25 mouse cellular contexts compared by ENCODE assay signal in the genomic region with DNA sequence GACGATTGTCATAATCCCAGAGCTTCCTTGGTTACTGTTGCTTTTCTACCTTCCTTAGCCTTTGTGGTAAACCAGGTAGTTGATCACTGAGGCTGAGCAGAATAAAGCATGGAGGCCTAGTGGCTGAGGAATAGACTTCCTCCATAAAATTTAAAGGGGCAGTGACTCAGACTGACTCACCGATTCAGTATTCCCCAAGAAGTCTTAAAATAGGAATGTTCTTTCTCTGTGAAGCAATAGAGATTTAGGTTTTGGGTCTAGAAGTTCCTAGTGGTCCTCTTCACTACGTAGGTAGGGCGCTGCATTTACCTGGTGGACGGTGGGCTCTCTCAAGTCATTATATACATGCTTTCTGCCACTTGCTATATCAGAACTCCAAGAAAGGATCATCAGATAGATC.
DNase-seq lines count a peak whose midpoint lies in the region; ATAC-seq and TF ChIP-seq lines count a peak whose summit lies in the region.
"Had no signal": no experiment of that assay in that cellular context is flagged by ENCODE, and none has a peak within 500 bp of the region (broad histone marks: within the 10 kb centered on the region; RNA-seq: fewer than 3 reads in every experiment).

No protein-coding gene starts in this region.

- peak overlapping the region; percentile 5 for H3K4me2 ChIP-seq in myocyte (ENCODE audit: low read depth)
- no peak overlapping the region for H3K4me2 ChIP-seq in liver, embryonic 11.5 days
- no peak overlapping the region for H3K4me2 ChIP-seq in hindbrain, embryonic 14.5 days (replicated peaks)
- H3K4me2 ChIP-seq: embryonic facial prominence, embryonic 12.5 days; forebrain, embryonic 12.5 days had no signal

- H3K4me1 ChIP-seq in liver, embryonic 11.5 days (replicated peaks; ENCODE audit: control insufficient read depth, insufficient read depth, low read length): no peaks in the 10 kb centered on the region
- no peaks in the 10 kb centered on the region for H3K4me1 ChIP-seq in hindbrain, embryonic 14.5 days (replicated peaks; ENCODE audit: control insufficient read depth, insufficient read depth, low read length)
- H3K4me1 ChIP-seq: embryonic facial prominence, embryonic 10.5 days; embryonic facial prominence, embryonic 12.5 days; forebrain, embryonic 10.5 days; forebrain, embryonic 12.5 days had no signal

- 74% methylated on average over 5 of the region's 5 CpGs for WGBS in liver, embryonic 11.5 days
- WGBS in hindbrain, embryonic 14.5 days: 90% methylated on average over 5 of the region's 5 CpGs

- no peaks in the 10 kb centered on the region for H3K9me3 ChIP-seq in liver, embryonic 11.5 days (ENCODE audit: control insufficient read depth, low read length)
- H3K9me3 ChIP-seq in hindbrain, embryonic 14.5 days (ENCODE audit: control insufficient read depth, low read length): no peaks in the 10 kb centered on the region
- H3K9me3 ChIP-seq: embryonic facial prominence, embryonic 10.5 days; embryonic facial prominence, embryonic 12.5 days; forebrain, embryonic 10.5 days; forebrain, embryonic 12.5 days had no signal

- no peak overlapping the region for H3ac ChIP-seq in C2C12 (ENCODE audit: control insufficient read depth, insufficient read length, low read depth)
- no peak overlapping the region for H3ac ChIP-seq in myocyte (ENCODE audit: control insufficient read depth, insufficient read length)

- ATAC-seq in liver, embryonic 11.5 days (replicated peaks; ENCODE audit: low FRiP score): no peak
- ATAC-seq in hindbrain, embryonic 14.5 days (ENCODE audit: low FRiP score): no peak
- ATAC-seq: activated CD4-positive, CD25-positive, alpha-beta regulatory T cell, adult 4 months; forebrain, embryonic 14.5 days; forebrain, embryonic 16.5 days; Patski had no signal

- H3K79me3 ChIP-seq in C2C12 (ENCODE audit: low read depth): no peaks in the 10 kb centered on the region

- no peaks in the 10 kb centered on the region for H3K36me3 ChIP-seq in C2C12 (ENCODE audit: control insufficient read depth, insufficient read depth)
- H3K36me3 ChIP-seq in myocyte (ENCODE audit: control insufficient read depth, insufficient read depth): no peaks in the 10 kb centered on the region
- no peaks in the 10 kb centered on the region for H3K36me3 ChIP-seq in liver, embryonic 11.5 days (ENCODE audit: control insufficient read depth, insufficient read depth, low read length)
- no peaks in the 10 kb centered on the region for H3K36me3 ChIP-seq in hindbrain, embryonic 14.5 days (replicated peaks; ENCODE audit: control insufficient read depth, insufficient read depth)
- H3K36me3 ChIP-seq: embryonic facial prominence, embryonic 10.5 days; embryonic facial prominence, embryonic 12.5 days; forebrain, embryonic 10.5 days; forebrain, embryonic 12.5 days had no signal

- no peak for TF ChIP-seq POLR2A in myocyte (IDR thresholded peaks at IDR 0.05; ENCODE audit: insufficient read length, low read depth)

- H3K79me2 ChIP-seq in C2C12 (ENCODE audit: control insufficient read depth, insufficient read depth) (no peaks in the 10 kb centered on the region), myocyte (ENCODE audit: control insufficient read depth, insufficient read depth) (no peaks in the 10 kb centered on the region)

- no peak overlapping the region for H3K9ac ChIP-seq in liver, embryonic 11.5 days (ENCODE audit: low read depth, low read length)
- no peak overlapping the region for H3K9ac ChIP-seq in hindbrain, embryonic 14.5 days
- H3K9ac ChIP-seq: embryonic facial prominence, embryonic 12.5 days; forebrain, embryonic 12.5 days had no signal

- no peaks in the 10 kb centered on the region for H3K27me3 ChIP-seq in C2C12 (ENCODE audit: control insufficient read depth, insufficient read depth, insufficient read length)
- no peaks in the 10 kb centered on the region for H3K27me3 ChIP-seq in myocyte (ENCODE audit: control insufficient read depth, insufficient read depth, insufficient read length)
- no peaks in the 10 kb centered on the region for H3K27me3 ChIP-seq in liver, embryonic 11.5 days (replicated peaks; ENCODE audit: control insufficient read depth, insufficient read depth, low read length)
- no peaks in the 10 kb centered on the region for H3K27me3 ChIP-seq in hindbrain, embryonic 14.5 days (ENCODE audit: control insufficient read depth, insufficient read depth, low read length)
- H3K27me3 ChIP-seq: embryonic facial prominence, embryonic 12.5 days; forebrain, embryonic 12.5 days; Patski had no signal

- H3K27ac ChIP-seq in liver, embryonic 11.5 days (ENCODE audit: low read depth, low read length): no peak overlapping the region
- no peak overlapping the region for H3K27ac ChIP-seq in hindbrain, embryonic 14.5 days
- H3K27ac ChIP-seq: embryonic facial prominence, embryonic 10.5 days; embryonic facial prominence, embryonic 12.5 days; forebrain, embryonic 10.5 days; forebrain, embryonic 12.5 days had no signal

- H3K4me3 ChIP-seq in C2C12 (ENCODE audit: insufficient read depth, poor library complexity, severe bottlenecking): no peak overlapping the region
- H3K4me3 ChIP-seq in myocyte: no peak overlapping the region
- no peak overlapping the region for H3K4me3 ChIP-seq in liver, embryonic 11.5 days (ENCODE audit: low read depth, low read length)
- no peak overlapping the region for H3K4me3 ChIP-seq in hindbrain, embryonic 14.5 days (replicated peaks; ENCODE audit: low read length)
- H3K4me3 ChIP-seq: embryonic facial prominence, embryonic 10.5 days; embryonic facial prominence, embryonic 12.5 days; erythroblast, embryonic 14.5 days; forebrain, embryonic 10.5 days; forebrain, embryonic 12.5 days had no signal

- peak; percentile 35 for DNase-seq in 3T3-L1 (ENCODE audit: low read depth, low spot score)
- peak; percentile 41 for DNase-seq in brain, adult 2 months (ENCODE audit: low read depth, low spot score)
- no peak for DNase-seq in liver, embryonic 11.5 days (ENCODE audit: low spot score)
- DNase-seq in kidney, adult 18-20 months: no peak
- DNase-seq in hindbrain, embryonic 14.5 days (ENCODE audit: low spot score): no peak
- DNase-seq: adrenal gland, adult 8-10 months; adrenal gland, postnatal 14 days; adrenal gland, postnatal 36 days; B cell, adult 2 months; cerebellum, adult 11-12 months; cerebellum, adult 2 months; cerebellum, adult 9-10 months; cerebellum, postnatal 10 days; cerebellum, postnatal 25 days had no signal

- TF ChIP-seq CTCF in C2C12 (IDR thresholded peaks at IDR 0.05; ENCODE audit: control insufficient read depth, insufficient read depth, insufficient read length): no peak

TF ChIP-seq in C2C12, 6 proteins besides CTCF, POLR2A, EP300 and RAD21:
- TF ChIP-seq CEBPB (IDR thresholded peaks at IDR 0.05; ENCODE audit: low read depth) (peak; percentile 57), MYOG (IDR thresholded peaks at IDR 0.05; ENCODE audit: control insufficient read depth, extremely low read depth, insufficient read length) (no peak), MAX (IDR thresholded peaks at IDR 0.05) (no peak), FOSL1 (IDR thresholded peaks at IDR 0.05; ENCODE audit: insufficient read depth, low read length, poor library complexity, severe bottlenecking) (peak; percentile 64)

TF ChIP-seq in myocyte, 11 proteins besides CTCF, POLR2A, EP300 and RAD21:
- TF ChIP-seq E2F4 (IDR thresholded peaks at IDR 0.05; ENCODE audit: insufficient read depth) (no peak), TCF12 (IDR thresholded peaks at IDR 0.05; ENCODE audit: insufficient read depth, poor library complexity, severe bottlenecking) (no peak), REST (IDR thresholded peaks at IDR 0.05; ENCODE audit: insufficient read depth, insufficient read length) (no peak), MAX (IDR thresholded peaks at IDR 0.05; ENCODE audit: low read depth) (no peak), USF1 (IDR thresholded peaks at IDR 0.05; ENCODE audit: low read depth) (no peak), MYOD1 (IDR thresholded peaks at IDR 0.05; ENCODE audit: control insufficient read depth in 1 of 3, insufficient read length in 2 of 3, low read depth in 2 of 3) (no peak), TCF3 (IDR thresholded peaks at IDR 0.05; ENCODE audit: insufficient read length, low read depth) (no peak), POLR2AphosphoS2 (IDR thresholded peaks at IDR 0.05; ENCODE audit: insufficient read length, low read depth) (no peak), SRF (IDR thresholded peaks at IDR 0.05; ENCODE audit: control insufficient read depth, insufficient read length, low read depth) (no peak), CEBPB (IDR thresholded peaks at IDR 0.05; ENCODE audit: insufficient read depth, poor library complexity, severe bottlenecking) (no peak), MYOG (IDR thresholded peaks at IDR 0.05; ENCODE audit: control insufficient read depth in 1 of 3, insufficient read depth in 1 of 3, insufficient read length in 2 of 3, low read depth in 2 of 3) (no peak)
TF ChIP-seq in myocyte: peak in this region for 0.

Comparison
In these comparisons a context has a peak if more than half of its experiments do, and no peak if none do; other contexts are left out.
1. DNase-seq: peak in 3T3-L1 (single experiment) and brain, adult 2 months (single experiment); none in liver, embryonic 11.5 days (single experiment), kidney, adult 18-20 months (single experiment) and hindbrain, embryonic 14.5 days (single experiment).